Mouse (Mus musculus): ENCODE data around the gene Ifna4.

Ifna4 gene

GRCm38 (mm10) chr4:88867366-88867925 lies 25.8 kb downstream of the Ifna4 start:
- CTCF ChIA-PET, result interaction anchor here (0.6 to 0.9 kb wide), 4 partner anchors 24 to 1814 kb away, joined by 3 to 5 read pairs (median 3); no protein-coding TSS in a partner anchor

- CTCF ChIA-PET, result interaction anchor here (0.9 kb wide), 1 partner anchor 172 kb away, joined by 3 read pairs; no protein-coding TSS in a partner anchor
Observed at GRCm38 (mm10) chr4:88867926-88868911, 26.6 kb downstream of the Ifna4 start.

DNA sequence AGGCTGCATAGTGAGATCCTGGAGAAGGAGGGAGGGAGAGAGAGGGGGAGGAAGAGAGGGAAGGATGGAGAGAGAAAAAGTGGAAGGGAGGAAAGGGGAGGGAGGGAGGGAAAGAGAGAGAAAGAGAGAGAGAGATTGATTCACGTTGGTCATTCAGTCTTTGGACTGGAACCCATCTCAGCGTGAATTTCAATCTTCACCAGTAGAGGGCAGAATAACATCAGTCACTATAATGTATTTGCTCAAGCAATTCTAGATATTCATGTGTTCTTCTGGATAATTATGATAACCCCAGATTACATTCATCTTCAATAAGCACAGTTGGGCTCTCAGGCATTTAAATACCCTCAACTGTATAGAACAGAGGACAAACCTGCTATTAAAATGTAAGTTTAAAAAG lies 31.0 kb downstream of the Ifna4 start:
- CTCF ChIA-PET, result no interaction called here

- CTCF ChIA-PET, result no interaction called here
Observed at GRCm38 (mm10) chr4:88875435-88876095, 33.9 kb downstream of the Ifna4 start.

GRCm38 (mm10) chr4:88876520-88876919 lies 34.9 kb downstream of the Ifna4 start:
- CTCF ChIA-PET, result no interaction called here

DNA sequence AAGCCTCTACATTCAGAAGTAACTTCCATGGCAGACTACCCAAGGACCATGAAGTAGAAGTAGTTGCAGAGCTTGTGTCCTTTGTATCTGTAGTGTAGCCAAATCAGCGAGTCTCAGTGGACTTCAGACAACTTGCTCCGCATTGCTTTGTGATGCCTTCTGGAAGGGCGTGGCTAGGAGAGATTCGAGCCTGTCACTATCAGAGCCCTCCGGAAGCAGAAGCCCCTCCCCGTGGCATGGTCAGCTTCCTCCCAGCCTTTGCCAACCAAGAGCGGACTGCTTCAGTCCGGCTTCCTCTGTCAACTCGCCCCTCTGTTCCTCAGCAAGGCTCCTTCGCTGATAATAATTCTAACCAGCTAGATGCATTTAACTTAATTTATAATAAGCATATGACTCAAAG lies 36.6 kb downstream of the Ifna4 start:
- CTCF ChIA-PET, result interaction anchor here (0.6 kb wide), 1 partner anchor 59 kb away, joined by 3 read pairs; no protein-coding TSS in a partner anchor

- CTCF ChIA-PET, result no interaction called here
Observed at GRCm38 (mm10) chr4:88878772-88879171, 37.1 kb downstream of the Ifna4 start.

GRCm38 (mm10) chr4:88880101-88880500 lies 38.4 kb downstream of the Ifna4 start, which contains the start of gene Ifne:
Gene Ifne (minus strand): TSS chr4:88880201.
- CTCF ChIA-PET, result interaction anchor here (0.6 kb wide), 1 partner anchor 259 kb away, joined by 5 read pairs; no protein-coding TSS in a partner anchor

- CTCF ChIA-PET, result no interaction called here
Observed at GRCm38 (mm10) chr4:88888236-88888635, 46.6 kb downstream of the Ifna4 start.

All from spleen, embryonic (tissue).